In genomic region chr3:44991467-44991992, GRCm38 (mm10) we compare ENCODE assay signal across 8 mouse cellular contexts.
DNase-seq lines count a peak whose midpoint lies in the region; ATAC-seq and TF ChIP-seq lines count a peak whose summit lies in the region.
"Not testable (repeated sequence)": the region's sequence is repeated elsewhere in the genome, so short reads cannot be mapped to it uniquely, and the experiment has no call there.

No protein-coding gene starts in this region.

- not testable (repeated sequence) for H3K9me3 ChIP-seq in embryonic facial prominence, embryonic 11.5 days (replicated peaks; ENCODE audit: control insufficient read depth, low read length); forebrain, embryonic 14.5 days (replicated peaks; ENCODE audit: control insufficient read depth, low read length); heart, postnatal 0 days (replicated peaks; ENCODE audit: control insufficient read depth, low read length); hindbrain, postnatal 0 days (ENCODE audit: low read length); kidney, postnatal 0 days (replicated peaks; ENCODE audit: low read length); liver, embryonic 14.5 days (ENCODE audit: control insufficient read depth, low read length); midbrain, embryonic 13.5 days; neural tube, embryonic 14.5 days (ENCODE audit: control insufficient read depth, low read length)

- not testable (repeated sequence) for DNase-seq in embryonic facial prominence, embryonic 11.5 days (ENCODE audit: low spot score); forebrain, embryonic 14.5 days (ENCODE audit: low spot score); heart, postnatal 0 days (ENCODE audit: low spot score); hindbrain, postnatal 0 days (ENCODE audit: low spot score); kidney, postnatal 0 days (ENCODE audit: low spot score); liver, embryonic 14.5 days (ENCODE audit: low read depth in 3 of 3, low spot score in 3 of 3)

- WGBS in embryonic facial prominence, embryonic 11.5 days: 86% methylated on average over 4 of the region's 4 CpGs
- WGBS in forebrain, embryonic 14.5 days: 92% methylated on average over 4 of the region's 4 CpGs
- 77% methylated on average over 4 of the region's 4 CpGs for WGBS in heart, postnatal 0 days
- 82% methylated on average over 4 of the region's 4 CpGs for WGBS in hindbrain, postnatal 0 days
- WGBS in kidney, postnatal 0 days: 91% methylated on average over 4 of the region's 4 CpGs
- 62% methylated on average over 4 of the region's 4 CpGs for WGBS in liver, embryonic 14.5 days (ENCODE audit: insufficient replicate concordance)
- 94% methylated on average over 4 of the region's 4 CpGs for WGBS in midbrain, embryonic 13.5 days
- 93% methylated on average over 4 of the region's 4 CpGs for WGBS in neural tube, embryonic 14.5 days

- H3K4me1 ChIP-seq in embryonic facial prominence, embryonic 11.5 days (ENCODE audit: control insufficient read depth, insufficient read depth, low read length); forebrain, embryonic 14.5 days (ENCODE audit: control insufficient read depth, insufficient read depth, low read length); heart, postnatal 0 days (ENCODE audit: control insufficient read depth, insufficient read depth); hindbrain, postnatal 0 days (ENCODE audit: insufficient read depth, low read length); kidney, postnatal 0 days (replicated peaks; ENCODE audit: insufficient read depth, low read length); liver, embryonic 14.5 days (replicated peaks; ENCODE audit: control insufficient read depth in 2 of 2, insufficient read depth in 2 of 2, low read length in 1 of 2); midbrain, embryonic 13.5 days (replicated peaks); neural tube, embryonic 14.5 days (ENCODE audit: control insufficient read depth, insufficient read depth, low read length): not testable (repeated sequence)

- not testable (repeated sequence) for H3K9ac ChIP-seq in embryonic facial prominence, embryonic 11.5 days (replicated peaks; ENCODE audit: low read length); forebrain, embryonic 14.5 days (ENCODE audit: low read length); heart, postnatal 0 days (replicated peaks; ENCODE audit: low read depth, low read length); hindbrain, postnatal 0 days (replicated peaks; ENCODE audit: low read length); kidney, postnatal 0 days (ENCODE audit: low read depth, low read length); liver, embryonic 14.5 days (replicated peaks); midbrain, embryonic 13.5 days (replicated peaks); neural tube, embryonic 14.5 days (replicated peaks; ENCODE audit: low read depth, low read length)

- not testable (repeated sequence) for H3K27ac ChIP-seq in embryonic facial prominence, embryonic 11.5 days (replicated peaks; ENCODE audit: low read depth, low read length); forebrain, embryonic 14.5 days (ENCODE audit: low read depth, low read length); heart, postnatal 0 days (ENCODE audit: low read depth); hindbrain, postnatal 0 days; kidney, postnatal 0 days; liver, embryonic 14.5 days; midbrain, embryonic 13.5 days; neural tube, embryonic 14.5 days (ENCODE audit: low read depth, low read length)

- H3K27me3 ChIP-seq in embryonic facial prominence, embryonic 11.5 days (ENCODE audit: control insufficient read depth, insufficient read depth, low read length); forebrain, embryonic 14.5 days (replicated peaks; ENCODE audit: control insufficient read depth, insufficient read depth, low read length); heart, postnatal 0 days (ENCODE audit: control insufficient read depth, insufficient read depth, low read length); hindbrain, postnatal 0 days (ENCODE audit: insufficient read depth, low read length); kidney, postnatal 0 days (ENCODE audit: insufficient read depth, low read length); liver, embryonic 14.5 days (ENCODE audit: control insufficient read depth, insufficient read depth, low read length); midbrain, embryonic 13.5 days; neural tube, embryonic 14.5 days (ENCODE audit: control insufficient read depth, insufficient read depth, low read length): not testable (repeated sequence)

- ATAC-seq in embryonic facial prominence, embryonic 11.5 days (replicated peaks; ENCODE audit: insufficient number of reproducible peaks, low FRiP score, low TSS enrichment, low read depth): peak; percentile 85; the same call in 1 of the 2 replicates
- peak; percentile 50; the same call in 1 of the 2 replicates for ATAC-seq in forebrain, embryonic 14.5 days
- ATAC-seq in heart, postnatal 0 days (ENCODE audit: insufficient read depth, low read depth): peak; percentile 30; the same call in 1 of the 2 replicates
- ATAC-seq in hindbrain, postnatal 0 days: peak; percentile 76
- 0 out of 2 replicates have a peak, but pooled peaks have one; percentile 76 for ATAC-seq in kidney, postnatal 0 days (replicated peaks; ENCODE audit: low FRiP score, low read depth)
- ATAC-seq in liver, embryonic 14.5 days (ENCODE audit: insufficient read depth): 0 out of 2 replicates have a peak, but pooled peaks have one; percentile 33
- 0 out of 2 replicates have a peak, but pooled peaks have one; percentile 53 for ATAC-seq in midbrain, embryonic 13.5 days
- ATAC-seq in neural tube, embryonic 14.5 days (ENCODE audit: low read depth): 0 out of 2 replicates have a peak, but pooled peaks have one; percentile 66

- not testable (repeated sequence) for H3K4me3 ChIP-seq in embryonic facial prominence, embryonic 11.5 days (ENCODE audit: low read depth, low read length); forebrain, embryonic 14.5 days (ENCODE audit: low read depth, low read length); heart, postnatal 0 days (ENCODE audit: low read depth, low read length); hindbrain, postnatal 0 days (ENCODE audit: low read length); kidney, postnatal 0 days (replicated peaks; ENCODE audit: low read depth, low read length); liver, embryonic 14.5 days (ENCODE audit: insufficient read depth in 1 of 2, low read depth in 2 of 2, low read length in 2 of 2); midbrain, embryonic 13.5 days (replicated peaks); neural tube, embryonic 14.5 days (ENCODE audit: low read depth, low read length)

- H3K4me2 ChIP-seq in embryonic facial prominence, embryonic 11.5 days (ENCODE audit: low read depth, low read length); forebrain, embryonic 14.5 days (ENCODE audit: low read length); heart, postnatal 0 days (ENCODE audit: low read depth, low read length); hindbrain, postnatal 0 days (ENCODE audit: low read depth, low read length); kidney, postnatal 0 days (ENCODE audit: low read length); liver, embryonic 14.5 days (ENCODE audit: low read depth); midbrain, embryonic 13.5 days (replicated peaks); neural tube, embryonic 14.5 days (ENCODE audit: low read depth, low read length): not testable (repeated sequence)

- not testable (repeated sequence) for TF ChIP-seq EP300 in heart, postnatal 0 days (IDR thresholded peaks at IDR 0.05; ENCODE audit: low read depth); liver, embryonic 14.5 days (IDR thresholded peaks at IDR 0.05; ENCODE audit: low read depth)

- H3K36me3 ChIP-seq in embryonic facial prominence, embryonic 11.5 days (replicated peaks; ENCODE audit: control insufficient read depth, insufficient read depth, low read depth, low read length); forebrain, embryonic 14.5 days (ENCODE audit: control insufficient read depth, insufficient read depth, low read length); heart, postnatal 0 days (replicated peaks; ENCODE audit: control insufficient read depth, insufficient read depth, low read length); hindbrain, postnatal 0 days (ENCODE audit: insufficient read depth, low read length); kidney, postnatal 0 days (ENCODE audit: insufficient read depth, low read length); liver, embryonic 14.5 days (replicated peaks; ENCODE audit: control insufficient read depth, insufficient read depth, low read depth); midbrain, embryonic 13.5 days; neural tube, embryonic 14.5 days (ENCODE audit: control insufficient read depth, insufficient read depth, low read length): not testable (repeated sequence)

- TF ChIP-seq CTCF in heart, postnatal 0 days (IDR thresholded peaks at IDR 0.05; ENCODE audit: low read depth); hindbrain, postnatal 0 days (IDR thresholded peaks at IDR 0.05; ENCODE audit: low read depth); kidney, postnatal 0 days (IDR thresholded peaks at IDR 0.05; ENCODE audit: low read depth); liver, embryonic 14.5 days (IDR thresholded peaks at IDR 0.05; ENCODE audit: low read depth): not testable (repeated sequence)

Comparison
In these comparisons a context has a peak if more than half of its experiments do, and no peak if none do; other contexts are left out.
1. ATAC-seq: peak in every context shown above with its lines; median percentile 85 in embryonic facial prominence, embryonic 11.5 days; 76 in hindbrain, postnatal 0 days; 76 in kidney, postnatal 0 days; 66 in neural tube, embryonic 14.5 days; 53 in midbrain, embryonic 13.5 days; 50 in forebrain, embryonic 14.5 days; 33 in liver, embryonic 14.5 days; 30 in heart, postnatal 0 days.